11 mouse cellular contexts compared by ENCODE assay signal in genomic region chr6:52045517-52045916, GRCm38 (mm10). TPM values are rescaled to one million over a fixed set of nuclear protein-coding genes. Genes with fewer than 3 reads are reported as not detected.
DNase-seq lines count a peak whose midpoint lies in the region; ATAC-seq and TF ChIP-seq lines count a peak whose summit lies in the region.
"Had no signal": no experiment of that assay in that cellular context is flagged by ENCODE, and none has a peak within 500 bp of the region (broad histone marks: within the 10 kb centered on the region; RNA-seq: fewer than 3 reads in every experiment).

No protein-coding gene starts in this region.

- TF ChIP-seq EP300 in heart, postnatal 0 days (IDR thresholded peaks at IDR 0.05; ENCODE audit: low read depth), result no peak

- no peaks in the 10 kb centered on the region for H3K9me3 ChIP-seq in heart, postnatal 0 days (replicated peaks; ENCODE audit: control insufficient read depth, low read length)
- H3K9me3 ChIP-seq in embryonic facial prominence, embryonic 10.5 days, result no peaks in the 10 kb centered on the region
- H3K9me3 ChIP-seq: embryonic facial prominence, embryonic 13.5 days; heart, embryonic 10.5 days had no signal

- ATAC-seq in heart, postnatal 0 days (ENCODE audit: insufficient read depth, low read depth), result no peak
- ATAC-seq in erythroid progenitor cell, adult 5-6 weeks (replicated peaks; ENCODE audit: low FRiP score, poor library complexity, severe bottlenecking), result no peak
- ATAC-seq: activated CD4-positive, CD25-positive, alpha-beta regulatory T cell, adult 4 months had no signal

- no peak overlapping the region for H3K4me2 ChIP-seq in heart, postnatal 0 days (ENCODE audit: low read depth, low read length)
- H3K4me2 ChIP-seq: embryonic facial prominence, embryonic 13.5 days had no signal

- H3K9ac ChIP-seq in heart, postnatal 0 days (replicated peaks; ENCODE audit: low read depth, low read length), result no peak overlapping the region
- H3K9ac ChIP-seq: embryonic facial prominence, embryonic 13.5 days had no signal

- no peak overlapping the region for H3K27ac ChIP-seq in heart, postnatal 0 days (ENCODE audit: low read depth)
- no peak overlapping the region for H3K27ac ChIP-seq in testis, adult 2 months (ENCODE audit: control insufficient read depth, insufficient read depth, low read depth, low read length)
- H3K27ac ChIP-seq in embryonic facial prominence, embryonic 10.5 days (replicated peaks), result no peak overlapping the region
- H3K27ac ChIP-seq: embryonic facial prominence, embryonic 13.5 days; heart, embryonic 10.5 days had no signal

- DNase-seq in heart, postnatal 0 days (ENCODE audit: low spot score), result no peak
- DNase-seq in heart, postnatal 14 days, result no peak
- DNase-seq in testis, postnatal 14 days (ENCODE audit: low spot score), result no peak
- DNase-seq in embryonic facial prominence, embryonic 10.5 days (ENCODE audit: low spot score), result peak; percentile 18
- DNase-seq in thymus, postnatal 4 days, result peak; percentile 63
- DNase-seq in layer of hippocampus, adult 8-10 months (ENCODE audit: low spot score in 2 of 2), result no peak

- intact Hi-C loops in heart, postnatal 14 days (cut with DNase I), result no loop called here

- H3K36me3 ChIP-seq in heart, postnatal 0 days (replicated peaks; ENCODE audit: control insufficient read depth, insufficient read depth, low read length), result no peaks in the 10 kb centered on the region
- no peaks in the 10 kb centered on the region for H3K36me3 ChIP-seq in testis, adult 2 months (ENCODE audit: control insufficient read depth, insufficient read depth, low read length)
- H3K36me3 ChIP-seq in embryonic facial prominence, embryonic 10.5 days (replicated peaks), result no peaks in the 10 kb centered on the region
- H3K36me3 ChIP-seq: embryonic facial prominence, embryonic 13.5 days; heart, embryonic 10.5 days had no signal

- no peaks in the 10 kb centered on the region for H3K27me3 ChIP-seq in heart, postnatal 0 days (ENCODE audit: control insufficient read depth, insufficient read depth, low read length)
- no peaks in the 10 kb centered on the region for H3K27me3 ChIP-seq in testis, adult 2 months (ENCODE audit: control insufficient read depth, insufficient read depth, low read length)
- no peaks in the 10 kb centered on the region; the same call in 1 of the 2 replicates for H3K27me3 ChIP-seq in embryonic facial prominence, embryonic 10.5 days (replicated peaks; ENCODE audit: low read depth, poor library complexity, severe bottlenecking)
- H3K27me3 ChIP-seq: embryonic facial prominence, embryonic 13.5 days had no signal

- peak; percentile 3; the same call in 1 of the 2 replicates for TF ChIP-seq CTCF in heart, postnatal 0 days (IDR thresholded peaks at IDR 0.05; ENCODE audit: low read depth)
- TF ChIP-seq CTCF in testis, adult 2 months (IDR thresholded peaks at IDR 0.05; ENCODE audit: control insufficient read depth, insufficient read depth, insufficient replicate concordance, low read depth, low read length), result peak; percentile 34; the same call in 1 of the 2 replicates

- 52% methylated on average over 5 of the region's 5 CpGs for WGBS in heart, postnatal 0 days
- WGBS in embryonic facial prominence, embryonic 10.5 days, result 47% methylated on average over 5 of the region's 5 CpGs

- H3K4me3 ChIP-seq in heart, postnatal 0 days (ENCODE audit: low read depth, low read length), result no peak overlapping the region
- H3K4me3 ChIP-seq in testis, adult 2 months (ENCODE audit: control insufficient read depth, low read depth, low read length), result no peak overlapping the region
- H3K4me3 ChIP-seq in embryonic facial prominence, embryonic 10.5 days, result no peak overlapping the region
- H3K4me3 ChIP-seq: embryonic facial prominence, embryonic 13.5 days; heart, embryonic 10.5 days had no signal

- no peaks in the 10 kb centered on the region for H3K4me1 ChIP-seq in heart, postnatal 0 days (ENCODE audit: control insufficient read depth, insufficient read depth)
- H3K4me1 ChIP-seq in testis, adult 2 months (ENCODE audit: control insufficient read depth, insufficient read depth, low read length), result no peaks in the 10 kb centered on the region
- no peaks in the 10 kb centered on the region for H3K4me1 ChIP-seq in embryonic facial prominence, embryonic 10.5 days
- H3K4me1 ChIP-seq: embryonic facial prominence, embryonic 13.5 days; heart, embryonic 10.5 days had no signal

- no peak for TF ChIP-seq POLR2A in testis, adult 2 months (IDR thresholded peaks at IDR 0.05; ENCODE audit: control insufficient read depth, low read depth, low read length)

RNA-seq across cellular contexts. Expression of gene Skap2, which starts 33.2 kb away (rescaled TPM):
- 2.7 and 13.9 TPM in 2 replicates for total RNA-seq in heart, postnatal 0 days (2014; rRNA removed; ENCODE audit: low replicate concordance)
- polyA plus RNA-seq in heart, postnatal 0 days (2015; fragmentation: Nextera tagmentation; extraction: Ambion mirVana), result 9.2 and 10.7 TPM in 2 replicates
- total RNA-seq in heart, postnatal 14 days (2021), result 10 to 100 TPM in 1 of 2 experiments, 1 to 10 TPM in 1; 7.3 to 10.4 TPM
- polyA plus RNA-seq in testis, adult 2 months (2012; rRNA removed), result 9.4 and 15.2 TPM in 2 replicates
- 8.0 and 11.4 TPM in 2 replicates for polyA plus RNA-seq in embryonic facial prominence, embryonic 10.5 days (2016; fragmentation: Nextera tagmentation; extraction: Ambion mirVana)
- 18.0 and 55.8 TPM in 2 replicates for total RNA-seq in erythroid progenitor cell, adult 5-6 weeks (2015; ENCODE audit: low replicate concordance)
- total RNA-seq in erythroid progenitor cell, adult 5-6 weeks (2017; ENCODE audit: low replicate concordance), result 19.4 and 47.4 TPM in 2 replicates
- total RNA-seq in layer of hippocampus, adult 8-10 months (2022), result 10 to 100 TPM; 17.0 to 30.2 (median 25.6) TPM

Comparison
In these comparisons a context has a peak if more than half of its experiments do, and no peak if none do; other contexts are left out.
1. DNase-seq: peak in embryonic facial prominence, embryonic 10.5 days (single experiment) and thymus, postnatal 4 days (single experiment); none in heart, postnatal 0 days (single experiment), heart, postnatal 14 days (0 of 2), testis, postnatal 14 days (single experiment) and layer of hippocampus, adult 8-10 months (0 of 2).